Mouse (Mus musculus) kidney, postnatal 0 days (tissue): ENCODE data around the gene Golga7b. TPM values are rescaled to one million over a fixed set of nuclear protein-coding genes. Genes with fewer than 3 reads are reported as not detected.

Experiments
- ATAC-seq: fragments of 200-750 bp; cut with Nextera tagmentation; replicated peaks from 2 replicates; pipeline ENCODE4 v1.8.0; 2017; ENCODE audit warnings: low read depth, moderate number of reproducible peaks, moderate TSS enrichment, moderate library complexity; ENCODE audit not compliant: low FRiP score
- DNase-seq: peaks from one replicate; pipeline ENCODE4 v3.0.0-alpha.2; 2016; ENCODE audit warnings: low spot score
- H3K27ac ChIP-seq: fragments of 300-500 bp; sonication (generic); 2 replicates; pipeline ENCODE4 v1.5.1; 2014; ENCODE audit warnings: mild to moderate bottlenecking
- H3K27me3 ChIP-seq: fragments of 300-500 bp; sonication (generic); 2 replicates; pipeline ENCODE4 v1.6.1; 2014; ENCODE audit warnings: low read length, mixed read lengths; ENCODE audit not compliant: insufficient read depth
- H3K36me3 ChIP-seq: fragments of 300-500 bp; sonication (generic); 2 replicates; pipeline ENCODE4 v1.6.1; 2014; ENCODE audit warnings: low read length, mixed read lengths; ENCODE audit not compliant: insufficient read depth
- H3K4me1 ChIP-seq: fragments of 300-500 bp; sonication (generic); replicated peaks from 2 replicates; pipeline ENCODE4 v1.6.1; 2014; ENCODE audit warnings: antibody characterized with exemption, low read length, mixed read lengths; ENCODE audit not compliant: insufficient read depth
- H3K4me2 ChIP-seq: fragments of 300-500 bp; sonication (generic); 2 replicates; pipeline ENCODE4 v1.6.1; 2014; ENCODE audit warnings: mild to moderate bottlenecking, low read length, moderate library complexity, mixed read lengths
- H3K4me3 ChIP-seq: fragments of 300-500 bp; sonication (generic); replicated peaks from 2 replicates; pipeline ENCODE4 v1.5.1; 2014; ENCODE audit warnings: low read depth, low read length
- H3K9ac ChIP-seq: fragments of 300-500 bp; sonication (generic); 2 replicates; pipeline ENCODE4 v1.6.1; 2014; ENCODE audit warnings: low read depth, low read length
- H3K9me3 ChIP-seq: fragments of 300-500 bp; sonication (generic); replicated peaks from 2 replicates; pipeline ENCODE4 v1.6.1; 2016; ENCODE audit warnings: low read length, inconsistent platforms, mixed read lengths
- CTCF ChIP-seq: IDR thresholded peaks from 2 replicates; pipeline ENCODE4 v1.5.1; 2016; ENCODE audit warnings: antibody characterized with exemption, low read depth, mild to moderate bottlenecking, moderate library complexity
- WGBS: fragments of 180-500 bp; shearing (Covaris S2); extraction: QIAGEN DNeasy Blood & Tissue Kit; methylation state at CpG from one replicate; pipeline ENCODE4 v1.1.7; 2014; 5-methylcytosine and 5-hydroxymethylcytosine counted together
- microRNA-seq: library from miRNA; unstranded; fragments of <30 nt; microRNA quantifications from one replicate; pipeline ENCODE4, GENCODE M21; 2016
- polyA plus RNA-seq: library from polyadenylated mRNA; unstranded; fragments of >200 nt; fragmentation: Nextera tagmentation; extraction: Ambion mirVana; gene quantifications from 2 replicates; pipeline ENCODE4 v1.2.1, GENCODE M21; 2015

Golga7b gene
- polyA plus RNA-seq, 1 experiment from 2014 or later, result not detected

DNA sequence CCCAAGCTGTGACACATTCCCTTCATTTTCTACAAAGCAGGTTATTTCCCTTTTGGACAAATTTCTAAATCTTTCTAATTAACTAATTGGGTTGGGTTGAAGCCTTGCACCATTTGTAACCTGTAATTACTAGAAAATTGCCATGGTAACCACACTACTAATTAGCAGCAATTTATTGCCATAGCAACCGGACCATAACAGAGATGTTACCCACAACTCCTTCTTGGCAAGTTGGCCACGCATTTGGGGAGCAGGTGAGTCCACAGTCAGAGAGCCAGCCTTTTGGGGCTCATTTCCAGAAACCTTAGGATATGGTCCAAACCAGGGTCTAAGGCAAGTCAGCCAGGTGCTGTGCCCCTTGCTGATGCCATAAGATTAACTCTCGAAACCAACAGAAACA, 64.8 kb downstream of the Golga7b start:
- DNase-seq (no peak), ATAC-seq (no peak)
- no peak overlapping the region for H3K4me3 ChIP-seq
- 64% methylated on average over 3 of the region's 3 CpGs for WGBS
- H3K4me1 ChIP-seq, result no peaks in the 10 kb centered on the region; the same call in 1 of the 2 replicates
- no peak for TF ChIP-seq CTCF
- no peaks in the 10 kb centered on the region for H3K36me3 ChIP-seq
- no peaks in the 10 kb centered on the region for H3K27me3 ChIP-seq
- no peak overlapping the region for H3K9ac ChIP-seq
- no peak overlapping the region for H3K4me2 ChIP-seq
- H3K9me3 ChIP-seq, result no peaks in the 10 kb centered on the region
- H3K27ac ChIP-seq, result no peak overlapping the region

DNA sequence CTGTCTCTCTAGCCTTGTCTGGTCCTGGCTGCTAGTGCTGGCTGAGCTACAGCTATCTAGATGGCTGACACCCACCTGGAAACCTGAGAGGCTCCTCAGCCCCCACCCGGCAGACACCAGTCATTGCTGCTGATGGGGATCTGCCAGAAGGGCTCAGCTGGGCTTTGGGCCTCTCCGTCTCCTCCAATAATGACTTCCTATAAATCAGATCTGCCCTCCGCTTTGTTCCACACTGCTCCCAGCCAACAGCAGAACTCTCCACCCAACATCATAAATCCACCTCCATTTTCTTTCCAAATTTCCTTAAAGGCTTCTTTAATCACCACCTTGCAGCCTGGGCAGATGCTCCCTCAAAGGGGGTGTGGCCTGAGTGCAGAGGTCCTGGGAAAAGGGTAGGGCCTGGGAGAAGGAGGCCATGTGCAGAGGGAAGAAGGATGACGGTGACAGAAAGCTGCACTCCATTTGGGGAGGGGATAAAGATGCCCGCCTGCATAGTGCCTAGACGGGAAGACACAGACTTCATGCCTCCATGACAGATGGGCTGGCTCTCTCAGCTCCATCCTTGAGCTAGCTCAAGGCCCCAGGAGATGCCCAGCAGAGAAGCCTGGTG, 67.8 kb downstream of the Golga7b start:
- no peaks in the 10 kb centered on the region for H3K27me3 ChIP-seq
- 40% methylated on average over 6 of the region's 6 CpGs for WGBS
- ATAC-seq, result no peak

DNA sequence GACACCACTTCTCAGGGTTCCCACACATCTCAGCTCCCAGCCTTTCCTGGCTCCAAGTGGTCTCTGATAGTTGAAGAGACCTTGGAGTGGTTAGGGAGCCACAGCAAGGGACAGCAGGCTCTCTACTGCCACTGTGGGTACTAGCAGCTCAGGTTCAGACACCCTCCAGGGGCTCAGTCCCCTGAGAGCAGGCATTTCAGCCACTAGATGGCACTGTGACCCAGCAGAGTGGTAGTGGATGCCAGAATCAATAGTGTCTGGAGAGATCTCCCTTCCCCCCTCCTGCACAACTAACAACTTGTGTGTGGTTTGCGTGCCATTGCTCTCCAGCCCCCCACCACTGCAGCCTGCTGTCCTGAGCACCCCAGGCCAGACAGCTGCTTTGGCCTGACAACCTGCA, 68.5 kb downstream of the Golga7b start:
- DNase-seq (peak; percentile 84), ATAC-seq (peak; percentile 46; the same call in 1 of the 2 replicates)
- no peaks in the 10 kb centered on the region for H3K9me3 ChIP-seq
- no peak overlapping the region for H3K9ac ChIP-seq
- no peak overlapping the region for H3K27ac ChIP-seq
- no peaks in the 10 kb centered on the region for H3K27me3 ChIP-seq
- 0% methylated on average over 1 of the region's 1 CpGs for WGBS
- H3K4me1 ChIP-seq, result no peaks in the 10 kb centered on the region
- H3K4me2 ChIP-seq, result no peak overlapping the region
- peak; percentile 95 for TF ChIP-seq CTCF
- no peaks in the 10 kb centered on the region for H3K36me3 ChIP-seq
- no peak overlapping the region for H3K4me3 ChIP-seq

More for the DNA sequence above, 67.8 kb downstream of the Golga7b start:
- Histone ChIP-seq H3K4me1 (no peaks in the 10 kb centered on the region), H3K4me3 (no peak overlapping the region), H3K36me3 (no peaks in the 10 kb centered on the region), H3K9ac (no peak overlapping the region), H3K4me2 (no peak overlapping the region), H3K27ac (no peak overlapping the region), H3K9me3 (no peaks in the 10 kb centered on the region)
- no peak for DNase-seq
- TF ChIP-seq CTCF, result no peak

DNA sequence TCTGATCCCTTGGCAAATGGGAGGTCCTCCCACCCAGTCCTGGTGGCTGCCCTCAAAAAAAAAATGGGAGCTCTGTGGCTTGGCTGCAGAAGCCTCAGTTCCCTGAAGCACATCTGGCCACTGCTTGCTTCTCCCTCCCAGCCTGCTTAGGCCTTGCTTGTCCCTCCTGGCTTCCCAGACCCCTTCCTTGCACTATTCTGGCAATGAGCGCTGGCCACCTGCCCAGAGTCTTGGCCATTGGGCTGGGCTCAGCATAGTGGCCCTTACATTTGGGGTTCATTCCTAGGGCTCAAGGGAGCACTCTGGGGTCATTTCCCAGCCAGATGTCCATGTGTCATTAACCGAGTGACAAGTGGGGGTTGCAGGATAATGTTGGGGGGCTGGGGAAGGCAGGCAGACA, 69.2 kb downstream of the Golga7b start:
- no peaks in the 10 kb centered on the region for H3K36me3 ChIP-seq
- TF ChIP-seq CTCF, result no peak
- no peaks in the 10 kb centered on the region for H3K27me3 ChIP-seq
- ATAC-seq (no peak), DNase-seq (no peak)
- no peaks in the 10 kb centered on the region for H3K9me3 ChIP-seq
- H3K9ac ChIP-seq, result no peak overlapping the region
- WGBS, result 79% methylated on average over 2 of the region's 2 CpGs
- no peak overlapping the region for H3K4me2 ChIP-seq
- H3K4me1 ChIP-seq, result no peaks in the 10 kb centered on the region
- no peak overlapping the region for H3K4me3 ChIP-seq
- no peak overlapping the region for H3K27ac ChIP-seq

DNA sequence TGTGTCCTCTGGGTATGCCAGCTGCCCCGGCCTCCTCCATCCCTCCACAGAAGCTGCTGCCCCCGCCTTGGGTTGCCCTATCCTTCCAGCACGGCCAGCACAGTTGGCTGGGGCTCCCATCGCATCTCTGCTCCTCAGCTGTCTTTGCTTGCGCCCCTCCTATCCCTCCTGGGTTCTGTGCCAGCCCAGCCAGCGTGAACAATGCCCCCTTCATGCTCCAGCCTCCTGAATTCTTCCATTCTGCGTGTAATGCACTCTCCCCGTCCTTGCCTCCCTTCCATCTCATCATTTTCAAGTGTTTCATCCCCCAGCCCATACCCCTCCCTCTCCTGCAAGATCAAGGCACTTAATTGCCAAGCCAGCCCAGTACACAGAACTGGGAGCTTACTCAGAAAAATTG, 69.6 kb downstream of the Golga7b start:
- Histone ChIP-seq H3K27me3 (no peaks in the 10 kb centered on the region), H3K9me3 (no peaks in the 10 kb centered on the region), H3K4me2 (no peak overlapping the region), H3K4me3 (no peak overlapping the region), H3K36me3 (no peaks in the 10 kb centered on the region), H3K27ac (no peak overlapping the region), H3K4me1 (no peaks in the 10 kb centered on the region), H3K9ac (no peak overlapping the region)
- no peak for DNase-seq
- ATAC-seq, result no peak
- no peak for TF ChIP-seq CTCF
- 72% methylated on average over 8 of the region's 8 CpGs for WGBS

DNA sequence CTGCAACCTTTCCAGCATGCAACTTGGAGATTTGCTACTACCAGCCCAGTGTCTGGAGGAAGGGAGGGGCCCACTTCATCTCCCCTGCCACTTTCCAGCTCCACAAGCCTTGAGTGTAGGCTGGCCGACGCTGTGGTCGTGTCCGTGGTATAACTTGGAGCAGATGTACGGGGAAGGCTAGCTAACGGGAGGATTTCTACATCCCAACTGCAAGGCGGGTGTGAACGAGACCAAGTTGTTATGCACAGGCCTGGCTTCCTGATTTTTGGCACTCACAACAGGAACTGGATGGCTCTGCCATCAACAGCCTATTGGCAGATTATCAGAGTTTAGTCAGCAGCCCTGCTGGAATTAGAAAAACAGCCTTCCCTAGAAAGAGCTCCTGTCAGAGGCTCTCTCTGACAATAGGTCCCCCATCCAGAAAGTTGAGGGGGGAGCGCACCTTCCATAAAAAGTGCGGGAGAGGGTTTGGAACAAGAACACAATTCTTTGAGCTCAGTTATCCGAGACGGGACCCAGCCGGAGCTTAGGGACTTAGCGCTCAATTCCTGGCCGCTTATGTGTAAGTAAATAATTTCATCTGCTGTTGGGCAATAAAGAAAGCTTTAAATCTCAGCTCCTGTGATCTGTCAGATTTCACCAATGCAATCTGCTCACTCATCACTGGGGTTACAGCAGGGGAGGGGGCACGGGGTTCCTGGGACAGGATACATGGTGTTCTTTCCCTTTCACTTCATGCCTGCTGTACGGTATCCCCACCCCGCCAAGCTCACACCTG, 70.5 kb downstream of the Golga7b start:
- Histone ChIP-seq H3K4me2 (no peak overlapping the region), H3K9ac (no peak overlapping the region), H3K4me3 (no peak overlapping the region), H3K27me3 (no peaks in the 10 kb centered on the region), H3K36me3 (no peaks in the 10 kb centered on the region), H3K9me3 (no peaks in the 10 kb centered on the region), H3K4me1 (no peaks in the 10 kb centered on the region), H3K27ac (no peak overlapping the region)
- DNase-seq (no peak), ATAC-seq (no peak)
- WGBS, result 60% methylated on average over 18 of the region's 18 CpGs
- no peak for TF ChIP-seq CTCF

Small RNAs within 50 kb of the gene (microRNA-seq; reads per million reads assigned to microRNA genes)
- gene Gm26339 (not detected), gene Mir3085 (not detected)

Other genes with a start within 250 kb of the Golga7b start
- gene Ankrd2, start 211.6 kb upstream of the Golga7b start, polyA plus RNA-seq, result 0.11 and 0.13 TPM in 2 replicates
- 97.6 and 110 TPM in 2 replicates for gene Hoga1, start 202.0 kb upstream of the Golga7b start, polyA plus RNA-seq
- gene 4933411K16Rik, start 195.3 kb upstream of the Golga7b start, polyA plus RNA-seq, result 0.34 and 0.38 TPM in 2 replicates
- 22.2 and 24.6 TPM in 2 replicates for gene Morn4, start 161.2 kb upstream of the Golga7b start, polyA plus RNA-seq
- gene Pi4k2a, start 157.1 kb upstream of the Golga7b start, polyA plus RNA-seq, result 31.9 and 33.2 TPM in 2 replicates
- 37.1 and 37.9 TPM in 2 replicates for gene Avpi1, start 118.5 kb upstream of the Golga7b start, polyA plus RNA-seq
- 12.5 and 18.9 TPM in 2 replicates for gene Marveld1, start 100.2 kb upstream of the Golga7b start, polyA plus RNA-seq
- 19.9 and 20.3 TPM in 2 replicates for gene Zfyve27, start 83.6 kb upstream of the Golga7b start, polyA plus RNA-seq
- gene Sfrp5, start 45.3 kb upstream of the Golga7b start, polyA plus RNA-seq, result 0.21 and 0.36 TPM in 2 replicates
- gene Crtac1, start 184.2 kb downstream of the Golga7b start, polyA plus RNA-seq, result 2.6 and 3.5 TPM in 2 replicates